Mouse (Mus musculus): ENCODE data around the gene Ccnf.

DNA sequence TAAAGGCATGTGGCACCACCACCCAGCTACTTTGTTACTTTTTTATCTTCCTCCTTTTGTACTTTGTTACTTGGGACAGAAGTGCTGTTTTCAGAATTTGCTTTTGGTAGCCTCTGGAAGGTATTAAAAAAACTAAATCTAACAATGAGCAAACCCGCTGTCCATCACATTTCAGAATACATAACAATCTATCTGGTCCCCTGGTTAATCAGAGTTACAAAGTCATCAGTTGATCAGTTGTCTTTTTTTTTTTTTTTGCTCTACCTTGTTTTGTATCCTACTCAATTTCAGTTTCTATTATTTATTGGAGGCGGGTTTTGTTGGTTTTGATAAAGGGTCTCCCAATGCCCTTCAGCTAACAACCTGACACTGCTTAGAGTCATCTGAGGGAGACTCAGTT is 1.0 kb upstream of the Ccnf start:
- no peak for TF ChIP-seq POLR2A (IDR thresholded peaks at IDR 0.05; ENCODE audit: control insufficient read depth, low read depth, low read length)
- no peak for TF ChIP-seq CTCF (IDR thresholded peaks at IDR 0.05; ENCODE audit: control insufficient read depth, insufficient read depth, insufficient replicate concordance, low read depth, low read length)

All from testis, adult 2 months (tissue).